ENCODE assay signal across 12 mouse cellular contexts in the genomic region with DNA sequence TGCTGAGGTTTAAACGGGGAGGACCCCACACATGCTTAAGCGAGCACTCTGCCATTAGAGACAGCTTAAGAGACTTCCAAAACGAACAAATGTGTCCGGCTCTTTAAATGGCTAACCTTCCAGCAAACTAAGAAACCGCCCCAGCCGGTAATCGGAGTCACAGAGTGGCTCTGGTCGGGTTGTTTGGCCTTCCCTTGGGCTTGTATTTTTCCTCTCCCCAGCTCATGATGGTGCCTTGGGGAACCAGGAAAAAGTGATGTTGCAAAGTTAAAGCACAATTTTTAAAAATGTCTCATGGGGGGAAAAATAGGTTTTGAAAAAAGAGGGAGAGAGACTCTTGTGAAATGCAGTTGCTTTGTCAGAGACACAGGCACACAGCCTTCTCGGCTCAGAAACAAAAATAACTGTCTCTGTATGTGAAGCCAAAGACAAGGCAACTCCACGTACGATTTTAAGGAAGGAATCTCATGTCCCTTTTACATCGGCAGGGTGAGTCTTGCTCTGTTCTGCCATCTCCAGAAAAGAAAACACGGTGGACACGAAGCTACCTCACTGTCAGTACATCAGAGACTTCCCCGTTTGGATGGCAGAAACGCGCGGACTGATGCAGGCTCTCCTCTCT. TPM values are rescaled to one million over a fixed set of nuclear protein-coding genes. Genes with fewer than 3 reads are reported as not detected.
DNase-seq lines count a peak whose midpoint lies in the region; ATAC-seq lines count a peak whose summit lies in the region.
"Had no signal": no experiment of that assay in that cellular context is flagged by ENCODE, and none has a peak within 500 bp of the region (broad histone marks: within the 10 kb centered on the region; RNA-seq: fewer than 3 reads in every experiment).

No protein-coding gene starts in this region.

- H3K27me3 ChIP-seq in hindbrain, embryonic 16.5 days (replicated peaks; ENCODE audit: control insufficient read depth, insufficient read depth, low read length), result no peaks in the 10 kb centered on the region
- H3K27me3 ChIP-seq: CH12.LX had no signal

- DNase-seq in gastrocnemius, adult 18-20 months (ENCODE audit: low spot score), result peak; percentile 38
- no peak for DNase-seq in gastrocnemius, postnatal 4 days (ENCODE audit: low spot score in 2 of 2)
- DNase-seq in kidney, postnatal 10 days, result peak; percentile 36
- DNase-seq in kidney, adult 9 months, result no peak
- no peak for DNase-seq in cerebellum, adult 11 months
- no peak for DNase-seq in layer of hippocampus, postnatal 10 days (ENCODE audit: low spot score in 2 of 2)
- DNase-seq: cerebellum, postnatal 14 days had no signal

- no peaks in the 10 kb centered on the region; the same call in 1 of the 2 replicates for H3K4me1 ChIP-seq in brown adipose tissue, adult 24 weeks (ENCODE audit: control insufficient read depth, insufficient read depth, insufficient read length, low read length)
- peaks cover 4% of the 10 kb centered on the region for H3K4me1 ChIP-seq in hindbrain, embryonic 16.5 days (ENCODE audit: control insufficient read depth, insufficient read depth, low read depth, low read length)

- ATAC-seq in hindbrain, embryonic 16.5 days, result no peak

- H3K27ac ChIP-seq in brown adipose tissue, adult 24 weeks (replicated peaks; ENCODE audit: low read depth, low read length), result peak overlapping the region; percentile 32; the same call in 1 of the 2 replicates
- no peak overlapping the region for H3K27ac ChIP-seq in hindbrain, embryonic 16.5 days (ENCODE audit: low read depth, low read length)
- H3K27ac ChIP-seq: forebrain, embryonic 10.5 days had no signal

- peak overlapping the region; percentile 38 for H3K4me2 ChIP-seq in hindbrain, embryonic 16.5 days (ENCODE audit: low read length)

- no peaks in the 10 kb centered on the region for H3K36me3 ChIP-seq in hindbrain, embryonic 16.5 days (ENCODE audit: control insufficient read depth, insufficient read depth, low read length)
- H3K36me3 ChIP-seq: forebrain, embryonic 10.5 days had no signal

- no peaks in the 10 kb centered on the region for H3K9me3 ChIP-seq in hindbrain, embryonic 16.5 days (ENCODE audit: control insufficient read depth, low read length)
- H3K9me3 ChIP-seq: forebrain, embryonic 10.5 days had no signal

- WGBS in hindbrain, embryonic 16.5 days, result 59% methylated on average over 18 of the region's 18 CpGs

- peak overlapping the region; percentile 27; the same call in 1 of the 2 replicates for H3K4me3 ChIP-seq in brown adipose tissue, adult 24 weeks (ENCODE audit: insufficient read depth, low read depth, low read length)
- no peak overlapping the region for H3K4me3 ChIP-seq in hindbrain, embryonic 16.5 days (ENCODE audit: low read length)
- H3K4me3 ChIP-seq: forebrain, embryonic 10.5 days had no signal

- no peak overlapping the region for H3K9ac ChIP-seq in hindbrain, embryonic 16.5 days (ENCODE audit: low read depth, low read length)

RNA-seq across cellular contexts. Expression of gene Gm42791, which starts 25.2 kb away (rescaled TPM):
- 1 to 10 TPM; 2.1 to 5.3 TPM for total RNA-seq in gastrocnemius, adult 18-20 months (2021)
- total RNA-seq in gastrocnemius, postnatal 4 days (2021), result 1 to 10 TPM; 1.5 to 3.6 TPM
- polyA plus RNA-seq in brown adipose tissue, adult 24 weeks (2012; ENCODE audit: insufficient read depth, insufficient read length, missing spikeins), result not detected in 2 replicates
- 3.9 and 5.3 TPM in 2 replicates for polyA plus RNA-seq in hindbrain, embryonic 16.5 days (2015; fragmentation: Nextera tagmentation; extraction: Ambion mirVana)
- total RNA-seq in layer of hippocampus, postnatal 10 days (2021), result 10 to 100 TPM in 1 of 2 experiments, 1 to 10 TPM in 1; 9.6 to 11.5 TPM
- total RNA-seq: megakaryocyte progenitor cell, adult 5-6 weeks had no signal

Comparison
In these comparisons a context has a peak if more than half of its experiments do, and no peak if none do; other contexts are left out.
1. DNase-seq: peak in gastrocnemius, adult 18-20 months (single experiment) and kidney, postnatal 10 days (single experiment); none in gastrocnemius, postnatal 4 days (0 of 2), kidney, adult 9 months (single experiment), cerebellum, adult 11 months (single experiment) and layer of hippocampus, postnatal 10 days (0 of 2).